Mouse (Mus musculus) CD4-positive helper T cell, adult 2 months (primary cell): ENCODE measurements around the gene Syt1.

ENCODE experiments used
- DNase-seq: peaks from one replicate; pipeline ENCODE4 v3.0.0-alpha.2; 2012; ENCODE audit warnings: low read depth, missing footprints, low spot score

The Syt1 gene

GRCm38 (mm10) chr10:108450401-108450800 lies 560.4 kb downstream of the Syt1 start:
- DNase-seq = no peak

GRCm38 (mm10) chr10:108448421-108448820 lies 562.4 kb downstream of the Syt1 start:
- DNase-seq = no peak
